Mouse (Mus musculus) heart, embryonic 11.5 days (tissue): ENCODE data around the gene Cep152. TPM values are rescaled to one million over a fixed set of nuclear protein-coding genes. Genes with fewer than 3 reads are reported as not detected.

Experiments
- ATAC-seq: fragments of 200-750 bp; cut with Nextera tagmentation; replicated peaks from 2 replicates; pipeline ENCODE4 v1.8.0; 2017; ENCODE audit warnings: moderate library complexity; ENCODE audit not compliant: insufficient number of reproducible peaks, low FRiP score, low TSS enrichment
- H3K27ac ChIP-seq: fragments of 300-500 bp; sonication (generic); 2 replicates; pipeline ENCODE4 v1.5.1; 2014; ENCODE audit warnings: mild to moderate bottlenecking, low read depth, low read length
- H3K27me3 ChIP-seq: fragments of 300-500 bp; sonication (generic); 2 replicates; pipeline ENCODE4 v1.6.1; 2014; ENCODE audit warnings: mild to moderate bottlenecking, low read length, mixed read lengths; ENCODE audit not compliant: control insufficient read depth, insufficient read depth
- H3K36me3 ChIP-seq: fragments of 300-500 bp; sonication (generic); 2 replicates; pipeline ENCODE4 v1.6.1; 2014; ENCODE audit warnings: mild to moderate bottlenecking, low read length, moderate library complexity, mixed read lengths; ENCODE audit not compliant: control insufficient read depth, insufficient read depth
- H3K4me1 ChIP-seq: fragments of 300-500 bp; sonication (generic); 2 replicates; pipeline ENCODE4 v1.6.1; 2014; ENCODE audit warnings: low read length; ENCODE audit not compliant: control insufficient read depth, insufficient read depth
- H3K4me2 ChIP-seq: fragments of 300-500 bp; sonication (generic); 2 replicates; pipeline ENCODE4 v1.6.1; 2014; ENCODE audit warnings: mild to moderate bottlenecking, moderate library complexity
- H3K4me3 ChIP-seq: fragments of 300-500 bp; sonication (generic); 2 replicates; pipeline ENCODE4 v1.5.1; 2014; ENCODE audit warnings: low read depth, low read length
- H3K9ac ChIP-seq: fragments of 300-500 bp; sonication (generic); 2 replicates; pipeline ENCODE4 v1.6.1; 2014; ENCODE audit warnings: mild to moderate bottlenecking, low read depth, low read length, moderate library complexity
- H3K9me3 ChIP-seq: fragments of 300-500 bp; sonication (generic); replicated peaks from 2 replicates; pipeline ENCODE4 v1.6.1; 2016; ENCODE audit warnings: low read length; ENCODE audit not compliant: control insufficient read depth
- WGBS: fragments of 180-500 bp; shearing (Covaris S2); extraction: QIAGEN DNeasy Blood & Tissue Kit; methylation state at CpG from one replicate; pipeline ENCODE4 v1.1.7; 2014; ENCODE audit not compliant: insufficient replicate concordance; 5-methylcytosine and 5-hydroxymethylcytosine counted together
- polyA plus RNA-seq: library from polyadenylated mRNA; unstranded; fragments of >200 nt; fragmentation: Nextera tagmentation; extraction: Ambion mirVana; gene quantifications from 2 replicates; pipeline ENCODE4 v1.2.1, GENCODE M21; 2014

Gene Cep152
- polyA plus RNA-seq, result 5.2 and 5.3 TPM in 2 replicates

GRCm38 (mm10) chr2:125624837-125625351 lies at the start of gene Cep152:
TSS of gene Cep152 (minus strand) at chr2:125625113.
- Histone ChIP-seq H3K9ac (peak within 1 kb of the TSS; percentile 90), H3K27me3 (no peaks in the 10 kb centered on the region), H3K9me3 (no peaks in the 10 kb centered on the region), H3K4me1 (peaks cover 12% of the 10 kb centered on the region), H3K36me3 (no peaks in the 10 kb centered on the region), H3K4me3 (peak within 1 kb of the TSS; percentile 91), H3K4me2 (peak within 1 kb of the TSS; percentile 70), H3K27ac (0 out of 2 replicates have a peak within 1 kb of the TSS, but pooled peaks have one; percentile 37)
- under 1% methylated on average over 50 of the region's 50 CpGs for WGBS
- peak; percentile 96 for ATAC-seq

GRCm38 (mm10) chr2:125672957-125673631 lies 48.2 kb upstream of the Cep152 start, which contains the start of gene Eid1:
TSS of gene Eid1 (plus strand) at chr2:125673095.
- peak; percentile 84 for ATAC-seq
- Histone ChIP-seq H3K4me3 (peak within 1 kb of the TSS; percentile 75), H3K36me3 (no peaks in the 10 kb centered on the region), H3K4me2 (peak within 1 kb of the TSS; percentile 60), H3K9ac (peak within 1 kb of the TSS; percentile 92), H3K9me3 (no peaks in the 10 kb centered on the region), H3K4me1 (peaks cover 5% of the 10 kb centered on the region), H3K27ac (peak within 1 kb of the TSS; percentile 87), H3K27me3 (no peaks in the 10 kb centered on the region)
- WGBS, result under 1% methylated on average over 63 of the region's 79 CpGs

- Histone ChIP-seq H3K36me3 (no peaks in the 10 kb centered on the region), H3K4me3 (peak overlapping the region; percentile 75), H3K27me3 (no peaks in the 10 kb centered on the region), H3K9me3 (no peaks in the 10 kb centered on the region), H3K4me1 (peaks cover 5% of the 10 kb centered on the region), H3K9ac (peak overlapping the region; percentile 92), H3K27ac (peak overlapping the region; percentile 87), H3K4me2 (peak overlapping the region; percentile 60)
- ATAC-seq, result no peak
- WGBS, result 38% methylated on average over 7 of the region's 20 CpGs
Observed at GRCm38 (mm10) chr2:125672568-125672956, 47.6 kb upstream of the Cep152 start.

- no peak overlapping the region for H3K4me2 ChIP-seq
- H3K4me3 ChIP-seq, result no peak overlapping the region
- WGBS, result 41% methylated on average over 1 of the region's 1 CpGs
- H3K27ac ChIP-seq, result no peak overlapping the region
- H3K9me3 ChIP-seq, result no peaks in the 10 kb centered on the region
- peaks cover 5% of the 10 kb centered on the region for H3K4me1 ChIP-seq
- no peak overlapping the region for H3K9ac ChIP-seq
- no peaks in the 10 kb centered on the region for H3K36me3 ChIP-seq
- H3K27me3 ChIP-seq, result no peaks in the 10 kb centered on the region
- ATAC-seq, result no peak
Observed at GRCm38 (mm10) chr2:125670846-125671245, 45.9 kb upstream of the Cep152 start.

GRCm38 (mm10) chr2:125667721-125668120 lies 42.8 kb upstream of the Cep152 start:
- H3K27me3 ChIP-seq, result no peaks in the 10 kb centered on the region
- no peak overlapping the region for H3K4me2 ChIP-seq
- ATAC-seq, result no peak
- no peak overlapping the region for H3K9ac ChIP-seq
- H3K9me3 ChIP-seq, result no peaks in the 10 kb centered on the region
- WGBS, result 85% methylated on average over 7 of the region's 7 CpGs
- H3K4me3 ChIP-seq, result no peak overlapping the region
- no peak overlapping the region for H3K27ac ChIP-seq
- H3K36me3 ChIP-seq, result no peaks in the 10 kb centered on the region
- no peaks in the 10 kb centered on the region for H3K4me1 ChIP-seq

- no peak for ATAC-seq
- Histone ChIP-seq H3K27ac (no peak overlapping the region), H3K9me3 (no peaks in the 10 kb centered on the region), H3K36me3 (no peaks in the 10 kb centered on the region), H3K4me2 (no peak overlapping the region), H3K9ac (no peak overlapping the region), H3K27me3 (no peaks in the 10 kb centered on the region), H3K4me3 (no peak overlapping the region), H3K4me1 (no peaks in the 10 kb centered on the region)
- 25% methylated on average over 5 of the region's 5 CpGs for WGBS
Observed at GRCm38 (mm10) chr2:125667184-125667583, 42.3 kb upstream of the Cep152 start.

GRCm38 (mm10) chr2:125666668-125667067 lies 41.8 kb upstream of the Cep152 start:
- H3K27ac ChIP-seq, result no peak overlapping the region
- 61% methylated on average over 4 of the region's 4 CpGs for WGBS

GRCm38 (mm10) chr2:125665909-125666308 lies 41.0 kb upstream of the Cep152 start:
- H3K36me3 ChIP-seq, result no peaks in the 10 kb centered on the region
- no peak overlapping the region for H3K4me2 ChIP-seq
- no peak overlapping the region for H3K4me3 ChIP-seq
- H3K4me1 ChIP-seq, result 0 out of 2 replicates have a peak, but pooled peaks cover 5% of the 10 kb centered on the region
- ATAC-seq, result 0 out of 2 replicates have a peak, but pooled peaks have one; percentile 52
- no peaks in the 10 kb centered on the region for H3K27me3 ChIP-seq
- no peak overlapping the region for H3K27ac ChIP-seq
- no peaks in the 10 kb centered on the region for H3K9me3 ChIP-seq
- 72% methylated on average over 4 of the region's 4 CpGs for WGBS
- no peak overlapping the region for H3K9ac ChIP-seq

More at GRCm38 (mm10) chr2:125666668-125667067, 41.8 kb upstream of the Cep152 start:
- H3K27me3 ChIP-seq, result no peaks in the 10 kb centered on the region
- no peak for ATAC-seq
- no peak overlapping the region for H3K9ac ChIP-seq
- no peak overlapping the region for H3K4me2 ChIP-seq
- no peaks in the 10 kb centered on the region for H3K36me3 ChIP-seq
- H3K4me3 ChIP-seq, result no peak overlapping the region
- H3K9me3 ChIP-seq, result no peaks in the 10 kb centered on the region
- no peaks in the 10 kb centered on the region for H3K4me1 ChIP-seq
